Mouse (Mus musculus) liver, embryonic 12.5 days (tissue): ENCODE measurements at regions not wholly inside any gene's neighbourhood (a gene's known extent, or its start where the extent isn't known, plus 50 kb on each side); places are given as distances from the start of the nearest gene placed in this dataset.

ENCODE experiments used
- ATAC-seq: fragments of 200-750 bp; cut with Nextera tagmentation; 2 replicates; pipeline ENCODE4 v1.8.0; 2017; ENCODE audit warnings: moderate number of reproducible peaks, mild to moderate bottlenecking, moderate library complexity
- H3K27ac ChIP-seq: fragments of 300-500 bp; sonication (generic); 2 replicates; pipeline ENCODE4 v1.5.1; 2016; ENCODE audit warnings: mild to moderate bottlenecking
- H3K27me3 ChIP-seq: fragments of 300-500 bp; sonication (generic); replicated peaks from 2 replicates; pipeline ENCODE4 v1.6.1; 2016; ENCODE audit warnings: mild to moderate bottlenecking, moderate library complexity
- H3K36me3 ChIP-seq: fragments of 300-500 bp; sonication (generic); 2 replicates; pipeline ENCODE4 v1.6.1; 2016; ENCODE audit warnings: mild to moderate bottlenecking, moderate library complexity
- H3K4me1 ChIP-seq: fragments of 300-500 bp; sonication (generic); 2 replicates; pipeline ENCODE4 v1.6.1; 2016
- H3K4me2 ChIP-seq: fragments of 300-500 bp; sonication (generic); 2 replicates; pipeline ENCODE4 v1.6.1; 2016; ENCODE audit warnings: mild to moderate bottlenecking, moderate library complexity
- H3K4me3 ChIP-seq: fragments of 300-500 bp; sonication (generic); 2 replicates; pipeline ENCODE4 v1.5.1; 2016; ENCODE audit warnings: mild to moderate bottlenecking, moderate library complexity
- H3K9ac ChIP-seq: fragments of 300-500 bp; sonication (generic); 2 replicates; pipeline ENCODE4 v1.6.1; 2016; ENCODE audit warnings: mild to moderate bottlenecking, moderate library complexity
- H3K9me3 ChIP-seq: fragments of 300-500 bp; sonication (generic); replicated peaks from 2 replicates; pipeline ENCODE4 v1.6.1; 2016; ENCODE audit warnings: mild to moderate bottlenecking, moderate library complexity
- WGBS: fragments of 180-500 bp; shearing (Covaris S2); methylation state at CpG from one replicate; pipeline ENCODE4 v1.1.7; 2016; ENCODE audit not compliant: insufficient replicate concordance; 5-methylcytosine and 5-hydroxymethylcytosine counted together

- WGBS: 79% methylated on average over 7 of the region's 7 CpGs
- Histone ChIP-seq H3K9ac (no peak overlapping the region), H3K36me3 (no peaks in the 10 kb centered on the region), H3K4me3 (no peak overlapping the region), H3K27ac (no peak overlapping the region), H3K4me1 (no peaks in the 10 kb centered on the region), H3K9me3 (no peaks in the 10 kb centered on the region), H3K27me3 (no peaks in the 10 kb centered on the region), H3K4me2 (no peak overlapping the region)
- no peak for ATAC-seq
Measured at GRCm38 (mm10) chr14:99391700-99392099, 93.2 kb downstream of the Klf5 start.

GRCm38 (mm10) chr14:99392813-99393212 is 94.3 kb downstream of the Klf5 start:
- no peaks in the 10 kb centered on the region for H3K36me3 ChIP-seq
- no peak overlapping the region for H3K4me2 ChIP-seq
- no peak overlapping the region for H3K9ac ChIP-seq
- no peak overlapping the region for H3K27ac ChIP-seq
- 44% methylated on average over 2 of the region's 2 CpGs for WGBS
- no peak overlapping the region for H3K4me3 ChIP-seq
- H3K27me3 ChIP-seq: no peaks in the 10 kb centered on the region
- no peaks in the 10 kb centered on the region for H3K4me1 ChIP-seq
- no peaks in the 10 kb centered on the region for H3K9me3 ChIP-seq
- no peak for ATAC-seq

- no peaks in the 10 kb centered on the region for H3K36me3 ChIP-seq
- no peak for ATAC-seq
- no peaks in the 10 kb centered on the region for H3K4me1 ChIP-seq
- H3K4me2 ChIP-seq: no peak overlapping the region
- H3K4me3 ChIP-seq: no peak overlapping the region
- 69% methylated on average over 8 of the region's 8 CpGs for WGBS
- H3K9me3 ChIP-seq: no peaks in the 10 kb centered on the region
- H3K9ac ChIP-seq: no peak overlapping the region
- H3K27me3 ChIP-seq: no peaks in the 10 kb centered on the region
- no peak overlapping the region for H3K27ac ChIP-seq
Measured at GRCm38 (mm10) chr14:99393611-99394010, 95.1 kb downstream of the Klf5 start.

GRCm38 (mm10) chr14:99403155-99403726 is 104.8 kb downstream of the Klf5 start:
- H3K4me2 ChIP-seq: no peak overlapping the region
- H3K27ac ChIP-seq: no peak overlapping the region
- H3K4me1 ChIP-seq: no peaks in the 10 kb centered on the region
- no peaks in the 10 kb centered on the region for H3K9me3 ChIP-seq
- no peak overlapping the region for H3K9ac ChIP-seq
- no peak overlapping the region for H3K4me3 ChIP-seq
- ATAC-seq: no peak
- H3K36me3 ChIP-seq: no peaks in the 10 kb centered on the region
- no peaks in the 10 kb centered on the region for H3K27me3 ChIP-seq
- WGBS: 66% methylated on average over 6 of the region's 6 CpGs

GRCm38 (mm10) chr14:99405228-99405627 is 106.7 kb downstream of the Klf5 start:
- Histone ChIP-seq H3K4me1 (no peaks in the 10 kb centered on the region), H3K9me3 (no peaks in the 10 kb centered on the region), H3K4me3 (no peak overlapping the region), H3K27me3 (no peaks in the 10 kb centered on the region), H3K4me2 (no peak overlapping the region), H3K9ac (no peak overlapping the region), H3K27ac (no peak overlapping the region), H3K36me3 (no peaks in the 10 kb centered on the region)
- 46% methylated on average over 5 of the region's 5 CpGs for WGBS
- no peak for ATAC-seq

- Histone ChIP-seq H3K9ac (no peak overlapping the region), H3K27me3 (no peaks in the 10 kb centered on the region), H3K4me2 (no peak overlapping the region), H3K9me3 (no peaks in the 10 kb centered on the region), H3K27ac (no peak overlapping the region), H3K4me1 (no peaks in the 10 kb centered on the region), H3K36me3 (no peaks in the 10 kb centered on the region), H3K4me3 (no peak overlapping the region)
- ATAC-seq: no peak
- WGBS: 24% methylated on average over 5 of the region's 5 CpGs
Measured at GRCm38 (mm10) chr14:99411835-99412234, 113.3 kb downstream of the Klf5 start.

GRCm38 (mm10) chr14:99416169-99416568 is 117.7 kb downstream of the Klf5 start:
- Histone ChIP-seq H3K27me3 (no peaks in the 10 kb centered on the region), H3K9ac (no peak overlapping the region), H3K36me3 (no peaks in the 10 kb centered on the region), H3K4me2 (no peak overlapping the region), H3K4me1 (no peaks in the 10 kb centered on the region), H3K27ac (no peak overlapping the region), H3K9me3 (no peaks in the 10 kb centered on the region), H3K4me3 (no peak overlapping the region)
- WGBS: 63% methylated on average over 3 of the region's 3 CpGs
- ATAC-seq: no peak

GRCm38 (mm10) chr14:99418970-99419369 is 120.5 kb downstream of the Klf5 start:
- no peak overlapping the region for H3K27ac ChIP-seq
- no peaks in the 10 kb centered on the region for H3K9me3 ChIP-seq
- no peak overlapping the region for H3K4me3 ChIP-seq
- H3K4me1 ChIP-seq: no peaks in the 10 kb centered on the region
- no peaks in the 10 kb centered on the region for H3K27me3 ChIP-seq
- H3K9ac ChIP-seq: no peak overlapping the region
- H3K4me2 ChIP-seq: no peak overlapping the region
- ATAC-seq: no peak
- no peaks in the 10 kb centered on the region for H3K36me3 ChIP-seq
- WGBS: 51% methylated on average over 5 of the region's 5 CpGs

- H3K27ac ChIP-seq: no peak overlapping the region
- ATAC-seq: no peak
- H3K4me1 ChIP-seq: no peaks in the 10 kb centered on the region
- H3K4me2 ChIP-seq: no peak overlapping the region
- H3K9me3 ChIP-seq: no peaks in the 10 kb centered on the region
- no peak overlapping the region for H3K4me3 ChIP-seq
- no peak overlapping the region for H3K9ac ChIP-seq
- no peaks in the 10 kb centered on the region for H3K36me3 ChIP-seq
- H3K27me3 ChIP-seq: no peaks in the 10 kb centered on the region
- WGBS: 72% methylated on average over 7 of the region's 7 CpGs
Measured at GRCm38 (mm10) chr14:99423334-99423733, 124.8 kb downstream of the Klf5 start.

GRCm38 (mm10) chr14:99427049-99427448 is 128.6 kb downstream of the Klf5 start:
- Histone ChIP-seq H3K9ac (no peak overlapping the region), H3K27me3 (no peaks in the 10 kb centered on the region), H3K4me2 (no peak overlapping the region), H3K4me3 (no peak overlapping the region), H3K9me3 (no peaks in the 10 kb centered on the region), H3K36me3 (no peaks in the 10 kb centered on the region), H3K27ac (no peak overlapping the region), H3K4me1 (no peaks in the 10 kb centered on the region)
- WGBS: 79% methylated on average over 3 of the region's 3 CpGs
- no peak for ATAC-seq

- Histone ChIP-seq H3K27ac (no peak overlapping the region), H3K4me3 (no peak overlapping the region), H3K27me3 (no peaks in the 10 kb centered on the region), H3K9ac (no peak overlapping the region), H3K9me3 (no peaks in the 10 kb centered on the region), H3K36me3 (no peaks in the 10 kb centered on the region), H3K4me1 (no peaks in the 10 kb centered on the region), H3K4me2 (no peak overlapping the region)
- ATAC-seq: no peak
- 75% methylated on average over 4 of the region's 4 CpGs for WGBS
Measured at GRCm38 (mm10) chr14:99430323-99430722, 131.8 kb downstream of the Klf5 start.

GRCm38 (mm10) chr14:99431697-99432096 is 133.2 kb downstream of the Klf5 start:
- no peaks in the 10 kb centered on the region for H3K9me3 ChIP-seq
- no peak overlapping the region for H3K27ac ChIP-seq
- H3K4me3 ChIP-seq: no peak overlapping the region
- no peaks in the 10 kb centered on the region for H3K27me3 ChIP-seq
- H3K4me2 ChIP-seq: no peak overlapping the region
- no peak overlapping the region for H3K9ac ChIP-seq
- no peaks in the 10 kb centered on the region for H3K4me1 ChIP-seq
- 71% methylated on average over 7 of the region's 7 CpGs for WGBS
- H3K36me3 ChIP-seq: no peaks in the 10 kb centered on the region
- no peak for ATAC-seq

GRCm38 (mm10) chr14:99434645-99435044 is 136.2 kb downstream of the Klf5 start:
- no peak for ATAC-seq
- WGBS: 50% methylated on average over 1 of the region's 1 CpGs

More at GRCm38 (mm10) chr14:99434645-99435044, 136.2 kb downstream of the Klf5 start:
- Histone ChIP-seq H3K9ac (no peak overlapping the region), H3K4me1 (no peaks in the 10 kb centered on the region), H3K9me3 (no peaks in the 10 kb centered on the region), H3K4me3 (no peak overlapping the region), H3K36me3 (no peaks in the 10 kb centered on the region), H3K4me2 (no peak overlapping the region), H3K27ac (no peak overlapping the region), H3K27me3 (no peaks in the 10 kb centered on the region)
